Mouse (Mus musculus) granulocyte monocyte progenitor cell, adult 5-6 weeks (primary cell): ENCODE measurements around the gene Ptprf. TPM values are rescaled to one million over a fixed set of nuclear protein-coding genes. Genes with fewer than 3 reads are reported as not detected.

ENCODE experiments used
- ATAC-seq: replicated peaks from 2 replicates; pipeline ENCODE4 v1.8.0; 2016; ENCODE audit warnings: mild to moderate bottlenecking, moderate TSS enrichment, inconsistent platforms; ENCODE audit not compliant: poor library complexity, severe bottlenecking
- total RNA-seq, 2 experiments: library from RNA; stranded (forward) in 1 of 2; stranded (reverse) in 1 of 2; fragments of 200-712, 200-1000 nt in 1 of 2; fragments of >200 nt in 1 of 2; fragmentation: Nextera tagmentation in 1 of 2; gene quantifications; 2 replicates each; pipeline ENCODE4 v1.2.3; 2014 to 2017

Ptprf gene
- total RNA-seq, 2 experiments from 2014 or later: not detected

DNA sequence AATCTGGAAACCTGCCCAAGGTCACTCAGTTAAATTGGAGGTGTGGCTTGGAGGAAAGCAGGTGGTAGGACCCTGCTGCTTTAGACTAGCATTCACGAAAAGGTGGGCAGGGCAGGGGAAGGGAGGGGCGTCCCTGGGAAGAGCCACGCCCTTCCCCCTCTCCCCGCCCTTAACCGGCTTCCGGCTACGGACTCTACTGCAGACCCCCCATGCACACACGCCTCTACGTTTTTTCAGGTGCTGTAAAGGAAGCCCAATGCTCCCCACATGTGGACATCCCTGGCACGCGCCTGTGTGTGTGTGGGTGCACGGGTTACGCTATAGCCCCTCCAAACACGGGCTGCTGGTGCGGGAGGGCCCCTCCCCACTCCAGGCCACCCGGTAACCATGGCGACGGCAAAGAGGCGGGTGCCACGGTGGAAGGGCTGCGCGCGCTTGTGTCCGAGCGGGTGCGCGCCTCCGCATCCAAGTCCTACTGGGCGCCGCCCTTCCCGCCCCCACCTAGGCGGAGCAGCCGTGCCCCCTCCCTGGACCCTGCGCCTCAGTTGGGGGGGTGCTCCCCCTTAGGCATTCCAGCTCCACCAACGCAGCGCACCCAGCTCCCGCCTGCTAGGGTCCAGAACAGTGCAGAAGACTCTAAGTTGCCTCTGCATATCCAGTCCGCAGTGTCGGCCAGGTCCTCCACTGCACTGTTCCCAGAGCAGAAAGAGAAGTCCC, 30.5 kb downstream of the Ptprf start:
- ATAC-seq: peak; percentile 43

DNA sequence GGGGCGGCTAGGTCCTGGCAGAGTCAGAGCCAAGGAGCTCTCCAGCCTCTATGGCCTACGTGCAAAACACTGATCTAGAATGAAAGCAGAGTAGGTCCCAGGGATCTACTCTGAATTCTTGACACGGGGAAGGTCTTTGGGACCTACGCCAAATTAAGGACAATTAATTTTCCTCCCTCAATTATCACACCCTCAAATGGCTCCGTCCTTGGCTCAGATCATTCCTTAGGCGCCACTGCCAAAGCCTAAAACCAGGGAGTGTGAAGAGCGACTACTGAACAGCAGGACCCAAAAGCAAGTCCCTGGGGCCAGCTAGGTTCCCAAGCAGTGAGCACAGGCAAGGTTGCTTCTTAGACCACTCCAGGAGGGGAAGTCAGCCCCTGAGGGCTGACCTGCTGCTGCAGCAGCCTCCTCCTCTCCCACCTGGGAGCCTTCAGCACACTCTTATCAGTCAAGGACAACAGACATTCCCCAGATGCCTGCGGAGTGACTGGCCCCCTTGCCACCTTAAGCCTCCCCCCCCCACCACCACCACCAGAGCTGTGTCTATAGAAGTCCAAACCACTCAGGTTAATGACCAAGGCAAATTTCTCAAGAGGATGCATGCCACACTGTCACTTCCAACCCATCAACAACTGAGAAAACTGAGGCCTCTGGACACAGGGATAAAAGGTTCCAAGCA, 31.3 kb downstream of the Ptprf start:
- no peak for ATAC-seq

DNA sequence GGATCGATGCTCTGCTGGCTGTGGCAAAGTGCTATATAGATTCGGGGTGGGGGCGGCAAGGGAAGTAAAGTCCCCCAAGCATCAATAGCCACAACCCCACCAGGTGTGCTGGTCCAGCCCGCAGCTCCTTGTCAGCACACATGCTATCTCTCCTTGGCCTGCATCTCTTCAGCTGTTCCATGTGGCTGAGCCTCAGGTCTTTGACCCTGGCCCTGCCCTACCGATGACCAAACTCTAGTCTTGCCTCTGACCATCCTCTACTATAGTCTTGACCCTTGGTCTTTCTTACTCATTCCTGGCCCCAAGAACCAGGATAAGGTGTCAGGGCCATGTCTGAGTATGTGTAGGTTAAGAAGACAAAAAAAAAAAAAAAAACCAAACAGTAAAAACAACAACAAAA, 33.2 kb downstream of the Ptprf start:
- ATAC-seq: no peak

DNA sequence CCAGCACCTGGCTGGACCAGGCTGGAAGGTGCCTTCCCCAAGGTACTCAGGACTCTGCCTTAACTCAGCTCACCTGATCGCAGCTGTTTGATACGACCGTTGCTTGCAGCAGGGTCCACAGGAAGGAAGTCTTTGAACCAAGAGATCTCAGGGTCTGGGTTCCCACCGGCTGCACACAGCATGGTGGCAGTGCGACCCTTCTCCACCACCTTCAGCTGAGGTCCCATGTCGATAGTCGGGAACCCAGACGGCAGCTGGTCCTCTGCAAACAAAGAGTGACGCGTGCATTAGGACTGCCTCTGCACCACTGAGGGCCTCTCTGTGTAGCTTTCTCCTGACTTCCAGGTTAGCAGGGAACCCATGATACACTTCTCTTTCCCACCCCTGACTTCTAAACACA, 33.8 kb downstream of the Ptprf start:
- ATAC-seq: no peak

DNA sequence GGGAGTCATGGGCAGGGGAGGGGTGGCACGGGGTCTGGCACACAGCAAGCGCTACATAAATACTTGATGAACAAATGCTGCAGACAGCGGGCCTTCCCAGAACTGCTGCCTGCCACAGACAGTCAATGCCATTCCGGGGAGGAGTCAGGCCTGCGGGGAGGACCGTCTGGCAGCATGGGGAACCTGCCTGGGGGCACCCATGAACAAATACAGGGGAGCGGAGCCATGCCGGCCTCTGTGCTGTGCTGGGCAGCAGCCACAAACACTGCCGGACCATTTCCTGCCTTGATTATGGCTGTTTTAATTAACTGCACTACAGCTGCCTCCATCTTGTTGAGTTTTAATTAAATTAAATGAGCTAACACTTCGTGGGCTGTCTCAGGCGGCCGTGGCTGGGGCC, 35.0 kb downstream of the Ptprf start:
- 0 out of 2 replicates have a peak, but pooled peaks have one; percentile 3 for ATAC-seq

DNA sequence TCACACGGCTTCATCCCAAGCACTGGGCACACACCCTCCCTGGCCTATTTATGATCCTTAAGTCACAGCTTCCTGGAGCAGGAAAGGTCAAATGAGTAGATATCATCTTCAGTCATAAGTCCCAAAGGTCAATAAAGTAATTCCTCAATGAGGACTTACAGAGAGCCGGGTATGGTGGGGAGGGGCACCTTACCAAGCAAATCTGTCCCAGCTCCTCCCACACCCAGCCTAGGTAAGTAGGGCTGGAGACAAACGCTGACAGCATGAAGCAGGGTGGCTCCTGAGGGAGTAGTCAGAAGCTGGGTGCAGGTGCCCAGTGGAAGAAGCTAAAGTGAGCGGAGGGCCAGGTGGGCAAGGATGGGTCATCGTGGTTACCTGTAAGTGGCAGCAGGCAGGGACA, 36.3 kb downstream of the Ptprf start:
- ATAC-seq: no peak

DNA sequence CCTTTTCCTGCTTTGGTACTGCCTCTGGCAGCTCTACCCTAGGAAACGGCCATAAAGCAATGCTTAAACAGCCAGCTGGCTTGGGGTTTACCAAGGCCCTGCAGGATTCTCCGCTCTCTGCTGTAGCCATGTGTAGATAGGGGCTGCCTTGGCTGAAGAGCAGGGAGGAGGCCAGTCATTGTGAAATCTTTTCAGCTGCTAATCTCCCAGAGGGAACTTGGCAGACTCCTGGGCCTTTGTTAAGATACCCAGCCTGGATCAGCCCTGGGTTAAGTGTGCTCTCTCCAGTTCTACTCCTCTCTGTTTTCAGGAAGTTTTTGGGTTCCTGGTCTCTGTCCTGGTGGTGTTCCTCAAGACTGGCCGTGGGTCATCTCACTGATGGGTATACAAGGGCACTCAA, 43.9 kb downstream of the Ptprf start:
- no peak for ATAC-seq

DNA sequence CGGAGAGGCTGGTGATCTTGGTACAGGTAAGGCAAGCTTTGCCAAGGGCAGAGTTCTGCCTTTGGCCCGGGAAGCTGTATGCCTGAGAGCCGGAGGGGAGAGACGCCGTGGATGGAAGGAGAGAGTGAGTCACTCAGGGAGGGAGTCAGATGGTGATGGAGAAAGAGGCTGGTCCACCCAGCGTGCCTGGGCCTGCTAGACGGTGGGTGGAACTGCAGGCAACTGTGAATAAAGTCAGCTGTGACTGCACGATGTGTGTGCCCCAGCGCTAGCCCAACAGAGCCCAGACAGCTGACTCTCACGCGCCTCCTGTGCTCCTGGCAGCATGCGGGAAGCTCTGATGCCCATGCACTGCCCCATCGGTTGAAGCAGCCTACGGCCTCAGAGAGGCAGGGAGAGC, 45.4 kb downstream of the Ptprf start:
- no peak for ATAC-seq

DNA sequence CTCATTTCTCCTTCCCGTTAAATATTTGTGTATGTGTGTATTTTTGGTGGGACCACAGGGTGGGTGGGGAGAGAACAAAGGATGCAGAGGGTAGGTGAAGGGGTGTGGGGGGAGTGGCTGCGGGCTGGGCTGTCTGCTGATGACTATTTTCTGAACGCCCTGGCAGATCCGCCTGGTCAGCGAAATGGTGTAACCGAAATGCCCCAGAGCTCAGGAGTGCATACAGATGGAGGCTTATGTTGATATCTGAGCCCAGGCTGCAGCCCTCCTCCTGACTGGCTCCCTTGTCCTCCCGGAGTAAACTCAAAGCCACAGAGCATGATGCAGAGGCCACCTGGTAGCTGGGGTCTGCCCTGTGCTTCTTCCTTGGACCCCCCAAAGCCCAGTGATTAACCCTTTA, 47.4 kb downstream of the Ptprf start:
- ATAC-seq: no peak

DNA sequence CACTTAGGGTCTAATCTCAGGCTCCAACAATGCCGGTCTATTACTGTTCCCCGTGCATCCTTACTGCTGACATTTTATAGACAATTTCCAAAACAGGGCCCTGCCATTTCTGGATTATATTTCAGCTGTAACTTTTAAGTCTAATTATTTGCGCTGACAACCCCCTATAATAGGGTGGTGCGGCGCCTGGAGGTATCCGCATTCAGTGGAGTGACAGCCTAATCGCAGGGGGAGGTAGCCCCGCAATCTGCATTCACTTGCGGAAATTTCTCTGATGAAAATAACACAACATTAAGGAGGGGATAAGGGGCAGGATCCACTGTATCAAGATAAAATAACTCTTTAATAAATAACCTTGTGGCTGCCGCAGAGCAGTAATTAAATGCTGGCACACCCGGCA, 47.9 kb downstream of the Ptprf start:
- no peak for ATAC-seq

DNA sequence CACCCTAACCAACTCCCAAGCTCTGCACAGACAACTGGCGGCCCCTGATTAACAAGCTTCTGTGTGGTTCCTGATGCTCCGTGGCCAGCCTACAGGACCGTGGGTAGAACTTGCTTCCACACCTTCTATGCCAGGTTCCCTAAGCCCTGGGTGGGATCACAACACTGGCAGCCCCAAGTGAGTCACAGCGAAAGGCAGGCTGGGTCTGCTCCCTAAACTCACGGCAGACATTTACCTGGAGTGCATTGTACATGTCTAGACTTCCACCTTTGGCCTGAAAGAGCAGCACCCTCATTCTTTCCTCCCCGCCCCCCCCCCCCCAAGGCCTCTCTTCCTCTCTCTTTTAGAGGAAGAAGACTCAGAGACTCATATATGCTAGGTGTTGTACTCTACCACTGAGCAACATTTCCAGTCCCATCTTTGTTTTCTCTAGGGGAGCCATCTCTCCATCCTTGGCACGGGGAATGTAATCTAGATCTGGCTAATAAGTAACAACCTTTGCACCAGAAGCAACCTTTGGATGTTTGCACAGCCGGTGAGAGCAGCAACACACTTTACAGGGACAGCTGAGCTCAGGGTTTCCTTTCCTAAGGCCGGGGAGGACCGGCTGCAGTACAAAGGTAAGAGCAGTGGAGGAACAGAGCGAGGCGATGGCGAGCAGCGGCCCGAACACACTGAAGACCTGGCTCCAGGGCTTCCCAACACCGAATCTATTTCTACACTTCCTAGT, 51.1 kb downstream of the Ptprf start:
- no peak for ATAC-seq

DNA sequence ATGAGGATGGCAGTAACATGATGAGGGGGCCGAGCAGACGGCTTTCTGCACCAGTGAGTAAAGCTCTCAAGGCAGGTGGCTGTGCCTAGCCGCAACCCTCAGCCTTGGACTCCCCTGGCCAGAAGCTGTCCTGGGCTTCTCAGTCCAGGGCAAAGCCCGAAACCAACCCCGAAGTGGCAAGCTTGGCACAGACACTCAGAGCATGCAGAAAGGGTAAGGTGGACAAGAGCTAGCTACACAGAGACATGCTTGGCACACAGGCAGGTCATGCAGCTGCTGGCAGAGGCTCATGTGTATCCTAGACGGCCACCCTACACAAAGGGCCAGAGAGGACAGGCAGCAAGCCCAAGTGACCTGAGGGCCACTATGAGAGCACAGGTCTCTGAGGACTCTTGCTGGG, 52.5 kb downstream of the Ptprf start:
- no peak for ATAC-seq

DNA sequence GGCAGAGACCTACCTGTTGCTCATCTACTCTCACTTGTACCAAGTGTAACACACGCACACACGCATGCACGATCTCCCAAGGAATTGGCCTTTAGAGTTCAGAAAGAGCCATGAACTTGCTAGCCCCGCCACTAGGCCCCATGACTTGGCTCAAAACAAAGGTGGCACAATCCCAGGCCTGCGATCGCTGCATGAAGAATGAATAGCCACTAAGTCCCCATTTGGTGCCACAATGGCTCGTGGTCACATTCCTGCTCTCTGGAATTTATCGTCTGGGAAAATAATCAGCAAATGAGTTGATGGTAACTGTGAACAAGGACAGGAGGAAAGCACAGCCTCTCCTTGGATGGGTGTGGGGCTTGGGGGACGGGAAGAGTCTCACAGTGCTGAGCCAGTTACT, 54.3 kb downstream of the Ptprf start:
- no peak for ATAC-seq

DNA sequence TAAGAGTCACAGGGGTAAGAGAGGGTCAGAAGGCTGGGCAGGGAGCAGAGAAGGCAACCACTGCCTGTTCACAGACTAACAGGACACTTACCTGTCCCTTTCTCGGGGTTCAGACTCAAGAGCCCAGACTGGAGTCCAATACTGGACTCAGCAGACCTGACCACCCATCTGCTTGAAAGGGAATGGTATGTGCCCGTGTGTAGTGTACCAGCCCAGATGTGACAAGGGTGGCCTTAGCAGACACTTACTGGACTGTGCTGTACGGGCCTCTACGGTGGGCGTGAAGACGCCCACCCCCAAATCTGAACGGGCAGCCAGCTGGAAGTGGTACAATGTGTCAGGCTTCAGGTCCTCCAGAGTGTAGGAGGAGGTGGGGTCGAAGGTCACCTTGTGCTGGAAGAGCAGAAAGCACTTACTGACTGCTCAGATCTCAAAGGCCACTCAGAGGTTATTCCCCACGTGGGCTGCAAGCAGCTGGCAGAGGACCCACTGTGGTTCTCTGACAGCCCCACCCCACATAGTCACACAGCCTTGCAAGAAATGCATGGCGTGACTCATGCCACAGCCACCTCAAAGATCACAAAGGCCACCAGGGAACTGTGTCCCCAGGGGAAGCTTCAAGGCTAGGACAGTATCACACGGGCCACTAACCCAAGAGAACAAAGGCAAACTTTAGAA, 56.4 kb downstream of the Ptprf start:
- ATAC-seq: no peak

DNA sequence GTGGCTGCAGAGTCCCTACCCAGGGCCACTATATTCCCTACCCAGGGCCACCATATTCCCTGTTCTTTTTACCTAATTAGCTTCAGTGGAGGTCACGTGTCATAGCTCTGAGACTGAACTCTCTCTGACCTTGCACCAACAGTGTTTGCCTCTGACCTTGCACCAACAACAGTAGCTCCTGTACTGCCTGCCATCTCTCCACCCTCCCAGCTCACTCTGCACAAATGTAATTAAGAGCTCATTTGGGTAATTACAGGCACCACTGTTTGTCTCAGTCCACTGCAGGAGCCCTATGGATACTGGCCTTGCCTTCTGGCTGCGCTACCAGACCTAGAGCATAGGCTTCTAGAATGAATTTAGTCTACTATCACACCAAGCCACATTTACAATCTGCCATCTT, 57.3 kb downstream of the Ptprf start:
- no peak for ATAC-seq

DNA sequence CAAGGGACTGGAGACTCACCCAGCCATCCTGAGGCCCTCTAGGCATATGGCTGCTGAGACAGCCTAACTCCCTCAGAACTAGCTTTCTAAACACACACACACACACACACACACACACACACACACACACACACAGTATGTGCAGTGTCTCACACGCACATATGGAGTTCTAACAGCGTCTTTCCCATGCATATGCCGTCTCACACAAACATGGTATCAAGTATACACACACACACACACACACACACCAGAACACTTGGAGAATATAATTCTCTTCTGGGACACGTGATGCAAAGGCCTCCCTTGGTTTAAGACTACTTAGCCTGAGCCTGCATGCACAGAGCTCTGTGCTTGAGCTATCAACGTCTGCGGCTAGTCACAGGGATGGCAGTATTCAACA, 59.3 kb downstream of the Ptprf start:
- ATAC-seq: no peak

DNA sequence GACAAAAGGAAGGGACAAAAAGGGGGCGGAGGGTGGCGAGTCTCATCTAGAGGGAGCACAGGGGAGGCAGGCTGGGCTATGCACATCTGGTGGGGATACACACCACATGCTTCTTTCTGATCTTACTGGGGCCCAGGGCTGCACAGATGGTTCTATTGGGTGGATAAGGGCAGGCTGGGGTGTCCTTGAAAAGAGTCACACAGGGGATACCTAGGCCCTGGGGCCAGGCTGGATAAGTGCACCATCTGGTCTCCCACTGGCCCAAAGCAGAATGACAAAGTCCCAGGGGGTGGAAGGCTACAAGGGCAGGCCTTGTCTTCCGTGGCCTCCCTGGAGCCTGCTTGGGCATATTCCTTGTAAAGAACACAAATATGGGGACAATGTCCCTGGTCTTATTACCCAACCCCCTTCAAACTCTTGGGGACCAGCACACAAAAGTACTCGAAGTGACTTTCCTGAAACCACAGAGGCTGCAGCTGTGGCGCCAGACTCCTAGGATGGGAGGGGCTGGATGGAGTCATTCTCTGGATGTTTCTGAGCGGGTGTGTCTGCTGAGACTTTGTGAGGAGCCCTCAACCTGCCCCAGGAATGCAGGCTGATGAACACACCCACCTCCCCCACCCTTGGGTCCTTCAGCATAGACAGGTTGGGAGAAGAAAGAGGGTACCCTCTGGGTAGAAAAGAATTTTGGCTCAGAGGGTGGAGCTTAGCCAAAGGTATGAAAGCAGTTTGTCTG, 62.0 kb downstream of the Ptprf start:
- no peak for ATAC-seq

DNA sequence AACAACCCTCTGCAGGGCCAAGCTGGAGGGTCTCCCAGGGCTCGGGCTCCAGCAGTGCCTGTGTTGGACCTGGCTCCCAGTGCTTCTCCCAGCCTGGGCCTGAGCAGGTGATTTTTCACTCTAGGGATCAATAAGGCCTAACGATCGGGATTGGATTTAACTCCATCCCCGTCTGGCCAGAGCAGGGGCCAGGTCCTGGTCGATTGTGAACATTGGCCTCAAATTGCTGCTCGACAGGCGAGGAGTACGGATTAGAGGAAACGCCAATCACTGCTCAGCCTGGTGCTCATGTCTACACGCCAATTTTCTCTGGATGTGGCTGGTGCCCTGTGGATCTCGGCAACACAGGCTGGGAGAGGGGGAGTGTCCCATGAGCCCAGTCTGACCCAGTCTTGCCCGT, 63.8 kb downstream of the Ptprf start:
- ATAC-seq: no peak

DNA sequence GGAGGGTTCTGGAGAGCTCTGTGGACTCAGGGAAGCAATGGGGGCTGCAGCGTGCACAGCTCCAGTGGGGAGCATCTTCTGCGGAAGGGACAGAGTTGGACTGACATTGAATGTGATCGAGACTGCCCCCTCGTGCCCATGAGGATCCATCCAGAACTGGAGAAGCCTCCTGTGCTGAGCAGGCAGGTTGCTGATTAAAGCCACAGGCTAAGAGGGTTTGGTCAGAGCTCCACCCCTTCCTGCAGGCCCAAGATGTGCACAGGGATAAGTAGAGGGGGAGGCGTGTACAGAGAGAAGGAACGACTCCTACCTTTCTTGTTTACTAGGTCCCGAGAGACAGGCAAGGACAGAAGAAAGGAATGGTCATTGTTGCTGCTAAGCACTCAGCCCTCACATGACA, 69.9 kb downstream of the Ptprf start:
- ATAC-seq: no peak

DNA sequence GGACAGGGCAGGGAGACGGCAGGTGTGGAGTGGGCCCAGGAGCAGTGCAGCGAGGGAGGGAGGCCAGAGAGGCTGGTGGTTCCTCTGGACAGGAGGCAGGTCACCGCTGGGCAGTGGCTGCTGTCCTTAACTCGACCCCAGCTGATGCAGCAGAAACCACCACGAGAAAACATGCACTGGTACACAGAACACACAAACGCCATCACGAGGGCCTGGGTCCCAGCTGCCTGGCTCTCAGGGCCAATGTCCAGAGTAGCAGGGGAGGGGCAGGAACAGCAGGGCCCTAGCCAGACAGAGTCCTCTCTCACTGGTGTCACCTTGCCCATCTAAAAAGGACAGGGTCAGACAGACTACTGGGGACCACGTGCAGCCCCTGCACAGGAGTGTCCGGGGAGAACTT, 70.4 kb downstream of the Ptprf start:
- ATAC-seq: no peak
